ENCODE assay signal across 13 mouse cellular contexts in genomic region chr4:53228444-53228843, GRCm38 (mm10).
A peak's percentile ranks its signal among the peaks of the same experiment; 100 is the strongest.
DNase-seq lines count a peak whose midpoint lies in the region; ATAC-seq and TF ChIP-seq lines count a peak whose summit lies in the region.
"Had no signal": no experiment of that assay in that cellular context is flagged by ENCODE, and none has a peak within 500 bp of the region (broad histone marks: within the 10 kb centered on the region; RNA-seq: fewer than 3 reads in every experiment).

No protein-coding gene starts in this region.

- no peak overlapping the region for H3K4me2 ChIP-seq in stomach, embryonic 16.5 days (ENCODE audit: low read depth, low read length)
- H3K4me2 ChIP-seq in stomach, postnatal 0 days (replicated peaks; ENCODE audit: low read depth), result no peak overlapping the region
- no peak overlapping the region for H3K4me2 ChIP-seq in lung, postnatal 0 days (replicated peaks; ENCODE audit: low read depth, low read length)
- H3K4me2 ChIP-seq: embryonic facial prominence, embryonic 13.5 days; limb, embryonic 15.5 days; lung, embryonic 15.5 days had no signal

- no peaks in the 10 kb centered on the region for H3K36me3 ChIP-seq in stomach, embryonic 16.5 days (ENCODE audit: control insufficient read depth, insufficient read depth, low read length)
- H3K36me3 ChIP-seq in stomach, postnatal 0 days (ENCODE audit: control insufficient read depth, insufficient read depth, low read length), result no peaks in the 10 kb centered on the region
- H3K36me3 ChIP-seq in lung, postnatal 0 days (ENCODE audit: insufficient read depth, low read length), result no peaks in the 10 kb centered on the region
- H3K36me3 ChIP-seq: embryonic facial prominence, embryonic 13.5 days; G1E; limb, embryonic 15.5 days; lung, embryonic 15.5 days had no signal

- H3K4me1 ChIP-seq in stomach, embryonic 16.5 days (ENCODE audit: control insufficient read depth, insufficient read depth, low read length), result peaks cover 2% of the 10 kb centered on the region; the same call in 1 of the 2 replicates
- no peaks in the 10 kb centered on the region for H3K4me1 ChIP-seq in stomach, postnatal 0 days (replicated peaks; ENCODE audit: control insufficient read depth, insufficient read depth)
- H3K4me1 ChIP-seq in lung, postnatal 0 days (ENCODE audit: insufficient read depth, low read depth, low read length), result no peaks in the 10 kb centered on the region
- H3K4me1 ChIP-seq: embryonic facial prominence, embryonic 13.5 days had no signal

- no peaks in the 10 kb centered on the region for H3K9me3 ChIP-seq in stomach, embryonic 16.5 days (replicated peaks; ENCODE audit: control insufficient read depth, low read length)
- no peaks in the 10 kb centered on the region for H3K9me3 ChIP-seq in stomach, postnatal 0 days (ENCODE audit: control insufficient read depth, low read length)
- H3K9me3 ChIP-seq in lung, postnatal 0 days (ENCODE audit: low read length), result no peaks in the 10 kb centered on the region
- H3K9me3 ChIP-seq: embryonic facial prominence, embryonic 13.5 days; G1E; limb, embryonic 15.5 days; lung, embryonic 15.5 days had no signal

- H3K4me3 ChIP-seq in stomach, embryonic 16.5 days (replicated peaks; ENCODE audit: low read length), result no peak overlapping the region
- no peak overlapping the region for H3K4me3 ChIP-seq in stomach, postnatal 0 days (ENCODE audit: low read depth, low read length)
- H3K4me3 ChIP-seq in lung, postnatal 0 days (ENCODE audit: low read depth, low read length), result no peak overlapping the region
- H3K4me3 ChIP-seq: embryonic facial prominence, embryonic 13.5 days; limb, embryonic 15.5 days; lung, embryonic 15.5 days had no signal

- no peak overlapping the region for H3K9ac ChIP-seq in stomach, embryonic 16.5 days (ENCODE audit: low read length)
- no peak overlapping the region for H3K9ac ChIP-seq in stomach, postnatal 0 days (ENCODE audit: low read length)
- no peak overlapping the region for H3K9ac ChIP-seq in lung, postnatal 0 days (replicated peaks; ENCODE audit: low read depth)
- H3K9ac ChIP-seq: embryonic facial prominence, embryonic 13.5 days; limb, embryonic 15.5 days; lung, embryonic 15.5 days had no signal

- H3K27ac ChIP-seq in stomach, embryonic 16.5 days (ENCODE audit: low read length), result peak overlapping the region; percentile 50
- H3K27ac ChIP-seq in stomach, postnatal 0 days (replicated peaks), result no peak overlapping the region
- H3K27ac ChIP-seq in lung, postnatal 0 days (ENCODE audit: low read length), result no peak overlapping the region
- H3K27ac ChIP-seq: embryonic facial prominence, embryonic 13.5 days; limb, embryonic 15.5 days; lung, embryonic 15.5 days had no signal

- no peaks in the 10 kb centered on the region for H3K27me3 ChIP-seq in stomach, embryonic 16.5 days (ENCODE audit: control insufficient read depth, insufficient read depth, low read length)
- H3K27me3 ChIP-seq in stomach, postnatal 0 days (ENCODE audit: control insufficient read depth, insufficient read depth, low read length), result no peaks in the 10 kb centered on the region
- H3K27me3 ChIP-seq in lung, postnatal 0 days (replicated peaks; ENCODE audit: insufficient read depth, low read length), result no peaks in the 10 kb centered on the region
- H3K27me3 ChIP-seq: embryonic facial prominence, embryonic 13.5 days; limb, embryonic 15.5 days; lung, embryonic 15.5 days had no signal

- TF ChIP-seq CTCF in stomach, postnatal 0 days (IDR thresholded peaks at IDR 0.05; ENCODE audit: low read depth), result no peak
- no peak for TF ChIP-seq CTCF in lung, postnatal 0 days (IDR thresholded peaks at IDR 0.05)

- DNase-seq in adrenal gland, postnatal 10 days, result peak; percentile 25
- DNase-seq in adrenal gland, adult 18-20 months (ENCODE audit: low spot score in 2 of 2), result no peak
- no peak for DNase-seq in stomach, postnatal 0 days (ENCODE audit: low spot score)
- peak; percentile 30 for DNase-seq in fibroblast of lung, adult 2 months (ENCODE audit: low read depth)
- no peak for DNase-seq in lung, adult 18-20 months
- no peak for DNase-seq in lung, postnatal 10 days
- DNase-seq in lung, postnatal 0 days (ENCODE audit: low spot score), result no peak
- DNase-seq: right cerebral cortex, postnatal 25 days had no signal

- TF ChIP-seq EP300 in stomach, postnatal 0 days (optimal IDR thresholded peaks at IDR 0.05), result no peak
- TF ChIP-seq EP300 in lung, postnatal 0 days (IDR thresholded peaks at IDR 0.05), result no peak

- 50% methylated on average over 4 of the region's 4 CpGs for WGBS in stomach, embryonic 16.5 days
- 49% methylated on average over 4 of the region's 4 CpGs for WGBS in stomach, postnatal 0 days
- WGBS in lung, postnatal 0 days, result 65% methylated on average over 4 of the region's 4 CpGs

- ATAC-seq in stomach, embryonic 16.5 days (ENCODE audit: insufficient read depth, low FRiP score), result no peak
- ATAC-seq in stomach, postnatal 0 days (ENCODE audit: low FRiP score, low TSS enrichment), result no peak
- ATAC-seq in lung, postnatal 0 days, result no peak

Comparison
In these comparisons a context has a peak if more than half of its experiments do, and no peak if none do; other contexts are left out.
1. DNase-seq: peak in adrenal gland, postnatal 10 days (single experiment) and fibroblast of lung, adult 2 months (single experiment); none in adrenal gland, adult 18-20 months (0 of 2), stomach, postnatal 0 days (single experiment), lung, adult 18-20 months (0 of 2), lung, postnatal 10 days (single experiment) and lung, postnatal 0 days (single experiment).